Mouse (Mus musculus) embryonic fibroblast, embryonic 13.5 days (primary cell): ENCODE measurements around the gene Usp20.

Experiments used
- CTCF ChIP-seq: IDR thresholded peaks from 2 replicates; pipeline ENCODE4 v1.5.1; 2011; ENCODE audit warnings: mild to moderate bottlenecking, control low read depth, low read length, moderate library complexity, borderline replicate concordance; ENCODE audit not compliant: insufficient read depth
- POLR2A ChIP-seq: IDR thresholded peaks from 2 replicates; pipeline ENCODE4 v1.6.1; 2011; ENCODE audit warnings: low read depth, mild to moderate bottlenecking, control low read depth, low read length, moderate library complexity

- no peak for TF ChIP-seq CTCF
- no peak for TF ChIP-seq POLR2A
These were observed 74.0 kb downstream of the Usp20 start for GRCm38 (mm10) chr2:31056070-31056469.
